15 mouse cellular contexts compared by ENCODE assay signal in the genomic region with DNA sequence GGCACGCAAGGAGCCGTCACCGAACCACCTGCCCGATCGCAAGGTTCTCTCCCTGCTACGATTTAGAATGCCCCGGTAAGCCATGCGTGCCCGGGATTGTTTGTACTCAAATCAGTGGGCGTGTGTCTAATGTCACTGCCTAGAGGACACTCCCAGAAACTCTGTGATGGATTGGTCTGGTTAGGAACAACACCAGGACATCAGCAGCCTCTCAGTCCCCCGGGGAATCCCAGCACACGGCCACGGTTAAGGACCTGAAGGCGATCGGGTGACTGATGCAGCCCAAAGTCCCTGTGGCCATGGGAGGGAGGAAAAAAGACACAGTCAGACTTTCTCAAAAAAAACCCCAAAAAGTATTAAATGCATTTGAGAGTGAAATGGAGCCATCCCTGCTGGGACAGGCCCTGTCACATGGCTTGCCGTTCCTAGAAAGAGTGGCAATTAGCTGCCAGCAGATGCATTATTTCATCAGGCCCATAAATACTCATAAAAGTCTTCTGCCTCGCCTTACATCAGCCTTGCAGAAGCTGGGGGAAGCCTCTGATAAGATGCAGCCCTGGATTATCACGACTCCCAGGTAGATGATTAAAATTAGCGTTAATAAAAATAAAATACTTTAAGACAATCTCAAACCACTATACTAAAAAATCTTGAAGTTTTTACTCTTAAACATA. TPM values are rescaled to one million over a fixed set of nuclear protein-coding genes. Genes with fewer than 3 reads are reported as not detected.
DNase-seq lines count a peak whose midpoint lies in the region; ATAC-seq and TF ChIP-seq lines count a peak whose summit lies in the region.
"Had no signal": no experiment of that assay in that cellular context is flagged by ENCODE, and none has a peak within 500 bp of the region (broad histone marks: within the 10 kb centered on the region; RNA-seq: fewer than 3 reads in every experiment).

No protein-coding gene starts in this region.

- 0 out of 2 replicates have a peak, but pooled peaks cover 3% of the 10 kb centered on the region for H3K4me1 ChIP-seq in hindbrain, embryonic 11.5 days (replicated peaks; ENCODE audit: control insufficient read depth, insufficient read depth, low read length)
- H3K4me1 ChIP-seq in hindbrain, embryonic 14.5 days (replicated peaks; ENCODE audit: control insufficient read depth, insufficient read depth, low read length): peaks cover 13% of the 10 kb centered on the region; the same call in 1 of the 2 replicates
- H3K4me1 ChIP-seq in neural tube, embryonic 11.5 days (ENCODE audit: control insufficient read depth, insufficient read depth, low read length): peaks cover 19% of the 10 kb centered on the region
- H3K4me1 ChIP-seq in kidney, postnatal 0 days (replicated peaks; ENCODE audit: insufficient read depth, low read length): no peaks in the 10 kb centered on the region

- no peaks in the 10 kb centered on the region for H3K9me3 ChIP-seq in hindbrain, embryonic 11.5 days (ENCODE audit: control insufficient read depth, low read length)
- H3K9me3 ChIP-seq in hindbrain, embryonic 14.5 days (ENCODE audit: control insufficient read depth, low read length): no peaks in the 10 kb centered on the region
- H3K9me3 ChIP-seq in neural tube, embryonic 11.5 days (ENCODE audit: control insufficient read depth, low read length): no peaks in the 10 kb centered on the region
- no peaks in the 10 kb centered on the region for H3K9me3 ChIP-seq in kidney, postnatal 0 days (replicated peaks; ENCODE audit: low read length)

- TF ChIP-seq CTCF in kidney, postnatal 0 days (IDR thresholded peaks at IDR 0.05; ENCODE audit: low read depth): no peak

- no peaks in the 10 kb centered on the region; the same call in 1 of the 2 replicates for H3K27me3 ChIP-seq in hindbrain, embryonic 11.5 days (ENCODE audit: control insufficient read depth, insufficient read depth, low read length)
- H3K27me3 ChIP-seq in hindbrain, embryonic 14.5 days (ENCODE audit: control insufficient read depth, insufficient read depth, low read length): no peaks in the 10 kb centered on the region
- H3K27me3 ChIP-seq in neural tube, embryonic 11.5 days (ENCODE audit: control insufficient read depth, insufficient read depth, low read length): no peaks in the 10 kb centered on the region
- no peaks in the 10 kb centered on the region for H3K27me3 ChIP-seq in kidney, postnatal 0 days (ENCODE audit: insufficient read depth, low read length)

- no peak overlapping the region for H3K27ac ChIP-seq in hindbrain, embryonic 11.5 days (ENCODE audit: low read depth, low read length)
- H3K27ac ChIP-seq in hindbrain, embryonic 14.5 days: no peak overlapping the region
- H3K27ac ChIP-seq in neural tube, embryonic 11.5 days (ENCODE audit: low read depth, low read length): no peak overlapping the region
- no peak overlapping the region for H3K27ac ChIP-seq in kidney, postnatal 0 days
- H3K27ac ChIP-seq: hindbrain, postnatal 0 days had no signal

- no peak overlapping the region for H3K4me3 ChIP-seq in hindbrain, embryonic 11.5 days (ENCODE audit: low read depth, low read length)
- no peak overlapping the region for H3K4me3 ChIP-seq in hindbrain, embryonic 14.5 days (replicated peaks; ENCODE audit: low read length)
- H3K4me3 ChIP-seq in neural tube, embryonic 11.5 days (ENCODE audit: low read depth, low read length): no peak overlapping the region
- no peak overlapping the region for H3K4me3 ChIP-seq in kidney, postnatal 0 days (replicated peaks; ENCODE audit: low read depth, low read length)

- ATAC-seq in hindbrain, embryonic 11.5 days (ENCODE audit: low FRiP score): peak; percentile 46
- ATAC-seq in hindbrain, embryonic 14.5 days (ENCODE audit: low FRiP score): no peak
- peak; percentile 70; the same call in 1 of the 2 replicates for ATAC-seq in neural tube, embryonic 11.5 days (ENCODE audit: insufficient read depth, low FRiP score, low TSS enrichment)
- peak; percentile 80; the same call in 1 of the 2 replicates for ATAC-seq in kidney, postnatal 0 days (replicated peaks; ENCODE audit: low FRiP score, low read depth)
- ATAC-seq: hindbrain, postnatal 0 days had no signal

- no peak overlapping the region for H3K9ac ChIP-seq in hindbrain, embryonic 11.5 days (ENCODE audit: low read depth, low read length)
- H3K9ac ChIP-seq in hindbrain, embryonic 14.5 days: no peak overlapping the region
- no peak overlapping the region for H3K9ac ChIP-seq in neural tube, embryonic 11.5 days (ENCODE audit: low read length)
- no peak overlapping the region for H3K9ac ChIP-seq in kidney, postnatal 0 days (ENCODE audit: low read depth, low read length)

- no peak overlapping the region for H3K4me2 ChIP-seq in hindbrain, embryonic 11.5 days (replicated peaks; ENCODE audit: low read depth, low read length)
- no peak overlapping the region for H3K4me2 ChIP-seq in hindbrain, embryonic 14.5 days (replicated peaks)
- H3K4me2 ChIP-seq in neural tube, embryonic 11.5 days (ENCODE audit: low read depth): peak overlapping the region; percentile 7; the same call in 1 of the 2 replicates
- peak overlapping the region; percentile 6; the same call in 1 of the 2 replicates for H3K4me2 ChIP-seq in kidney, postnatal 0 days (ENCODE audit: low read length)
- H3K4me2 ChIP-seq: liver, embryonic 11.5 days had no signal

- peak; percentile 30 for DNase-seq in hindbrain, embryonic 11.5 days (ENCODE audit: low spot score)
- DNase-seq in hindbrain, embryonic 14.5 days (ENCODE audit: low spot score): no peak
- DNase-seq in neural tube, embryonic 11.5 days (ENCODE audit: low spot score): peak; percentile 34
- DNase-seq in neural tube, embryonic 10.5 days (ENCODE audit: extremely low spot score, low spot score): no peak
- peak; percentile 68 for DNase-seq in kidney, postnatal 0 days (ENCODE audit: low spot score)
- no peak for DNase-seq in layer of hippocampus, adult 9-10 months (ENCODE audit: low spot score)
- DNase-seq in B cell, adult 2 months: no peak
- no peak for DNase-seq in right cerebral cortex, postnatal 10 days (ENCODE audit: low spot score in 2 of 2)
- DNase-seq: adrenal gland, adult 8-10 months; cerebellum, adult 9-10 months; lung, postnatal 10 days; midbrain, embryonic 14.5 days; right cerebral cortex, adult 18-20 months had no signal

- no peaks in the 10 kb centered on the region for H3K36me3 ChIP-seq in hindbrain, embryonic 11.5 days (ENCODE audit: control insufficient read depth, insufficient read depth, low read length)
- H3K36me3 ChIP-seq in hindbrain, embryonic 14.5 days (replicated peaks; ENCODE audit: control insufficient read depth, insufficient read depth): no peaks in the 10 kb centered on the region
- H3K36me3 ChIP-seq in neural tube, embryonic 11.5 days (ENCODE audit: control insufficient read depth, insufficient read depth, low read length): no peaks in the 10 kb centered on the region
- H3K36me3 ChIP-seq in kidney, postnatal 0 days (ENCODE audit: insufficient read depth, low read length): no peaks in the 10 kb centered on the region

- 35% methylated on average over 19 of the region's 19 CpGs for WGBS in hindbrain, embryonic 11.5 days
- 37% methylated on average over 19 of the region's 19 CpGs for WGBS in hindbrain, embryonic 14.5 days
- 29% methylated on average over 19 of the region's 19 CpGs for WGBS in neural tube, embryonic 11.5 days
- WGBS in kidney, postnatal 0 days: 29% methylated on average over 19 of the region's 19 CpGs

RNA-seq across cellular contexts. Expression of a gene that starts 8.0 kb away (rescaled TPM):
- polyA plus RNA-seq in hindbrain, embryonic 11.5 days (2014; fragmentation: Nextera tagmentation; extraction: Ambion mirVana): 16.0 and 17.6 TPM in 2 replicates
- polyA plus RNA-seq in hindbrain, embryonic 14.5 days (2014; fragmentation: Nextera tagmentation; extraction: Ambion mirVana): 9.9 and 11.6 TPM in 2 replicates
- 12.5 and 14.0 TPM in 2 replicates for polyA plus RNA-seq in neural tube, embryonic 11.5 days (2014; fragmentation: Nextera tagmentation; extraction: Ambion mirVana)
- 10.3 and 10.5 TPM in 2 replicates for polyA plus RNA-seq in kidney, postnatal 0 days (2015; fragmentation: Nextera tagmentation; extraction: Ambion mirVana)

Comparison
In these comparisons a context has a peak if more than half of its experiments do, and no peak if none do; other contexts are left out.
1. DNase-seq: peak in hindbrain, embryonic 11.5 days (single experiment), neural tube, embryonic 11.5 days (single experiment) and kidney, postnatal 0 days (single experiment); none in hindbrain, embryonic 14.5 days (single experiment), neural tube, embryonic 10.5 days (single experiment), layer of hippocampus, adult 9-10 months (single experiment), B cell, adult 2 months (0 of 2) and right cerebral cortex, postnatal 10 days (0 of 2).
2. H3K4me2 ChIP-seq: peak in neural tube, embryonic 11.5 days (single experiment) and kidney, postnatal 0 days (single experiment); none in hindbrain, embryonic 11.5 days (single experiment) and hindbrain, embryonic 14.5 days (single experiment).